Mouse (Mus musculus): ENCODE data around the gene Cd79b.

DNA sequence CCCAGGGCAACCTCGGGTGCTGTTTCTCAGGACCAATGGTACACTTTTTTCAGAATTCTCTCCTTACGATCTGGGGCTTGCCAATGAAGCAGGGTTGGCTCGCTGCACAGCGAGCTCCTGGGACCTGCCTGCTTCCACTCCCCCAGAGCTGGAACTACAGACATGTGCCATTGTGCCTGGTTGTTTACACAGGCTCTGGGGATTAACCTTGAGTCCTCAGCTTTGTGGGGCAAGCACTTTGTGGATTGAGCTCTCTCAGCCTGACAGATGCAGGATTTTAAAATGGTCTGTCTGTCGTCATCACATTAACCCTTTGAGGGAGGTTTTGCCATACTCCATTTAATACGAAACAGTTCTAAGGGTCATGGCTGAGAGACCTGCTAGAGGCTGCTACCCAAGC is 30.3 kb upstream of the Cd79b start:
- TF ChIP-seq POLR2A (IDR thresholded peaks at IDR 0.05; ENCODE audit: borderline replicate concordance, control insufficient read depth, low read depth, low read length) = no peak
- TF ChIP-seq CTCF (IDR thresholded peaks at IDR 0.05; ENCODE audit: control insufficient read depth, insufficient read depth, low read length) = no peak
